Mouse (Mus musculus) liver, embryonic 14.5 days (tissue): ENCODE results near the gene Cdh18.

ENCODE experiments used
- CTCF ChIP-seq: IDR thresholded peaks from 2 replicates; pipeline ENCODE4 v1.5.1; 2016; ENCODE audit warnings: antibody characterized with exemption, low read depth, control low read depth
- EP300 ChIP-seq: IDR thresholded peaks from 2 replicates; pipeline ENCODE4 v1.6.1; 2016; ENCODE audit warnings: antibody characterized with exemption, low read depth

GRCm38 (mm10) chr15:23052006-23052405 lies 503.2 kb downstream of the Cdh18 start:
- no peak for TF ChIP-seq EP300
- no peak for TF ChIP-seq CTCF
